Mouse (Mus musculus): ENCODE measurements around the gene Kalrn. TPM values are rescaled to one million over a fixed set of nuclear protein-coding genes. Genes with fewer than 3 reads are reported as not detected.
A peak's percentile ranks its signal among the peaks of the same experiment; 100 is the strongest.

The Kalrn gene
- total RNA-seq, 2 experiments from 2014 or later: 419 to 451 TPM

- no peak for DNase-seq (ENCODE audit: low spot score in 2 of 2)
Measured at GRCm38 (mm10) chr16:34122486-34122885, 450.8 kb downstream of the Kalrn start.

- no peak for DNase-seq (ENCODE audit: low spot score in 2 of 2)
Measured at GRCm38 (mm10) chr16:34121288-34121687, 452.0 kb downstream of the Kalrn start.

GRCm38 (mm10) chr16:34120801-34121201 lies 452.5 kb downstream of the Kalrn start:
- no peak for DNase-seq (ENCODE audit: low spot score in 2 of 2)

- DNase-seq (ENCODE audit: low spot score in 2 of 2): no peak
Measured at GRCm38 (mm10) chr16:34119844-34120243, 453.5 kb downstream of the Kalrn start.

- DNase-seq (ENCODE audit: low spot score in 2 of 2): peak in 1 of 2 experiments; percentile 61
Measured at GRCm38 (mm10) chr16:34119370-34119769, 454.0 kb downstream of the Kalrn start.

- peak; percentile 68 to 80 for DNase-seq (ENCODE audit: low spot score in 2 of 2)
Measured at GRCm38 (mm10) chr16:34114665-34115064, 458.7 kb downstream of the Kalrn start.

GRCm38 (mm10) chr16:34113150-34113549 lies 460.2 kb downstream of the Kalrn start:
- DNase-seq (ENCODE audit: low spot score in 2 of 2): no peak

GRCm38 (mm10) chr16:34112490-34112889 lies 460.8 kb downstream of the Kalrn start:
- DNase-seq (ENCODE audit: low spot score in 2 of 2): no peak

- DNase-seq (ENCODE audit: low spot score in 2 of 2): no peak
Measured at GRCm38 (mm10) chr16:34110840-34111625, 462.3 kb downstream of the Kalrn start.

- no peak for DNase-seq (ENCODE audit: low spot score in 2 of 2)
Measured at GRCm38 (mm10) chr16:34104427-34104826, 468.9 kb downstream of the Kalrn start.

- no peak for DNase-seq (ENCODE audit: low spot score in 2 of 2)
Measured at GRCm38 (mm10) chr16:34102742-34103141, 470.6 kb downstream of the Kalrn start.

- DNase-seq (ENCODE audit: low spot score in 2 of 2): no peak
Measured at GRCm38 (mm10) chr16:34099795-34100194, 473.5 kb downstream of the Kalrn start.

GRCm38 (mm10) chr16:34095548-34096141 lies 477.7 kb downstream of the Kalrn start:
- DNase-seq (ENCODE audit: low spot score in 2 of 2): no peak

- DNase-seq (ENCODE audit: low spot score in 2 of 2): peak in 1 of 2 experiments; percentile 37
Measured at GRCm38 (mm10) chr16:34095093-34095465, 478.3 kb downstream of the Kalrn start.

- peak in 1 of 2 experiments; percentile 49 for DNase-seq (ENCODE audit: low spot score in 2 of 2)
Measured at GRCm38 (mm10) chr16:34094446-34095092, 478.8 kb downstream of the Kalrn start.

GRCm38 (mm10) chr16:34093734-34094445 lies 479.4 kb downstream of the Kalrn start:
- DNase-seq (ENCODE audit: low spot score in 2 of 2): no peak

- DNase-seq (ENCODE audit: low spot score in 2 of 2): no peak
Measured at GRCm38 (mm10) chr16:34089528-34090095, 483.7 kb downstream of the Kalrn start.

- DNase-seq (ENCODE audit: low spot score in 2 of 2): no peak
Measured at GRCm38 (mm10) chr16:34089022-34089421, 484.3 kb downstream of the Kalrn start.

- no peak for DNase-seq (ENCODE audit: low spot score in 2 of 2)
Measured at GRCm38 (mm10) chr16:34088331-34088730, 485.0 kb downstream of the Kalrn start.

- DNase-seq (ENCODE audit: low spot score in 2 of 2): no peak
Measured at GRCm38 (mm10) chr16:34084135-34084920, 489.0 kb downstream of the Kalrn start.
